Mouse (Mus musculus) cortical plate, adult 2 months (tissue): ENCODE measurements around the gene Clpb.

Source experiments
- CTCF ChIP-seq: fragments of 200-500 bp; IDR thresholded peaks from 2 replicates; pipeline ENCODE4 v1.5.1; 2011; ENCODE audit warnings: mild to moderate bottlenecking, control low read depth, low read length; ENCODE audit not compliant: insufficient read depth; ENCODE audit errors: extremely low read depth
- POLR2A ChIP-seq: fragments of 200-500 bp; IDR thresholded peaks from 2 replicates; pipeline ENCODE4 v1.6.1; 2011; ENCODE audit warnings: mild to moderate bottlenecking, low read length, control low read depth; ENCODE audit not compliant: insufficient read depth; ENCODE audit errors: extremely low read depth

- no peak for TF ChIP-seq CTCF
- no peak for TF ChIP-seq POLR2A
Observed at GRCm38 (mm10) chr7:101690471-101690870, 27.0 kb downstream of the Clpb start.
